Mouse (Mus musculus) bone marrow, adult 2 months (tissue): ENCODE measurements around the gene Vapb. TPM values are rescaled to one million over a fixed set of nuclear protein-coding genes. Genes with fewer than 3 reads are reported as not detected.

Experiments used
- H3K27ac ChIP-seq: fragments of 200-500 bp; 2 replicates; pipeline ENCODE4 v1.5.1; 2012; ENCODE audit warnings: low read depth, mild to moderate bottlenecking, control low read depth, inconsistent platforms, low read length; ENCODE audit not compliant: control insufficient read depth, poor library complexity, insufficient read depth
- H3K4me1 ChIP-seq: fragments of 200-500 bp; 2 replicates; pipeline ENCODE4 v1.6.1; 2011; ENCODE audit warnings: low read length; ENCODE audit not compliant: control insufficient read depth, insufficient read depth
- H3K4me3 ChIP-seq: fragments of 200-500 bp; replicated peaks from 2 replicates; pipeline ENCODE3; 2011; ENCODE audit warnings: mild to moderate bottlenecking, low read depth, low read length, control low read depth; ENCODE audit not compliant: control insufficient read depth
- CTCF ChIP-seq: fragments of 200-500 bp; IDR thresholded peaks from 2 replicates; pipeline ENCODE4 v1.5.1; 2011; ENCODE audit warnings: low read length, control low read depth; ENCODE audit not compliant: control insufficient read depth, insufficient read depth
- POLR2A ChIP-seq: fragments of 200-500 bp; IDR thresholded peaks from 2 replicates; pipeline ENCODE4 v1.6.1; 2011; ENCODE audit warnings: low read depth, mild to moderate bottlenecking, control low read depth, low read length, borderline replicate concordance; ENCODE audit not compliant: control insufficient read depth
- WGBS: fragments of 180-500 bp; shearing (Covaris S2); methylation state at CpG from one replicate; pipeline ENCODE4 v1.1.7; 2018; 5-methylcytosine and 5-hydroxymethylcytosine counted together
- polyA plus RNA-seq: library from polyadenylated mRNA; stranded (reverse); fragments of >200 nt; gene quantifications from 2 replicates; pipeline ENCODE4 v1.2.4, GENCODE M21; 2011; ENCODE audit warnings: low replicate concordance; ENCODE audit not compliant: missing spikeins, insufficient read depth, insufficient read length

Gene Vapb
- polyA plus RNA-seq, 1 experiment = 24.6 TPM

GRCm38 (mm10) chr2:173811850-173812249, 74.5 kb downstream of the Vapb start:
- Histone ChIP-seq H3K4me1 (no peaks in the 10 kb centered on the region), H3K4me3 (no peak overlapping the region), H3K27ac (no peak overlapping the region)
- 62% methylated on average over 8 of the region's 8 CpGs for WGBS
- TF ChIP-seq POLR2A = no peak
- no peak for TF ChIP-seq CTCF

DNA sequence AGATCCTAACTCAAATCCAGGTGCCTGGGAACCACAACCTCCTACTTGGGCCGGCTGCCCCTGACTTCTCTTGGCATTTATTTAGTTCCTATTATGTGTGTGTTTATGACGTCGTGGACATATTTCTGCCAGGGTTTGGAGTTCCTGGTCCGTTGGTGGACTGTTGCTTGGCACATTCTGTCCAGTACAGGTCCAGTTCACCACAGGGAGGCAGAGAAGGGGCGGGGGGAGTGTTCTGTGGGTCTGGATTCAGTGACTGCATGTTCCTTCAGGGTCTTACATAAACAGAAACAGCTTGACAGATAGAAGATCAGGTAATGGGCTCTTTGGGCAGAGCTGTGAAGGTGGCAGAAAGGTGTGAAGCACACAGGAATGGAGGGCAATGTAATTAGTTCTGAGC, 75.8 kb downstream of the Vapb start:
- H3K4me1 ChIP-seq = no peaks in the 10 kb centered on the region
- H3K27ac ChIP-seq = no peak overlapping the region
- no peak overlapping the region for H3K4me3 ChIP-seq
- 64% methylated on average over 5 of the region's 5 CpGs for WGBS
- TF ChIP-seq CTCF (no peak), POLR2A (no peak)

GRCm38 (mm10) chr2:173826287-173826686, 89.0 kb downstream of the Vapb start:
- Histone ChIP-seq H3K27ac (no peak overlapping the region), H3K4me1 (no peaks in the 10 kb centered on the region), H3K4me3 (no peak overlapping the region)
- WGBS = 80% methylated on average over 4 of the region's 4 CpGs
- TF ChIP-seq CTCF = no peak
- no peak for TF ChIP-seq POLR2A

GRCm38 (mm10) chr2:173827228-173827627, 89.9 kb downstream of the Vapb start:
- 86% methylated on average over 9 of the region's 9 CpGs for WGBS
- Histone ChIP-seq H3K27ac (no peak overlapping the region), H3K4me1 (no peaks in the 10 kb centered on the region), H3K4me3 (no peak overlapping the region)
- no peak for TF ChIP-seq POLR2A
- TF ChIP-seq CTCF = no peak

- WGBS = 78% methylated on average over 6 of the region's 6 CpGs
- TF ChIP-seq POLR2A (no peak), CTCF (no peak)
- no peak overlapping the region for H3K4me3 ChIP-seq
- no peaks in the 10 kb centered on the region for H3K4me1 ChIP-seq
- no peak overlapping the region for H3K27ac ChIP-seq
These were observed 90.8 kb downstream of the Vapb start for GRCm38 (mm10) chr2:173828134-173828533.

DNA sequence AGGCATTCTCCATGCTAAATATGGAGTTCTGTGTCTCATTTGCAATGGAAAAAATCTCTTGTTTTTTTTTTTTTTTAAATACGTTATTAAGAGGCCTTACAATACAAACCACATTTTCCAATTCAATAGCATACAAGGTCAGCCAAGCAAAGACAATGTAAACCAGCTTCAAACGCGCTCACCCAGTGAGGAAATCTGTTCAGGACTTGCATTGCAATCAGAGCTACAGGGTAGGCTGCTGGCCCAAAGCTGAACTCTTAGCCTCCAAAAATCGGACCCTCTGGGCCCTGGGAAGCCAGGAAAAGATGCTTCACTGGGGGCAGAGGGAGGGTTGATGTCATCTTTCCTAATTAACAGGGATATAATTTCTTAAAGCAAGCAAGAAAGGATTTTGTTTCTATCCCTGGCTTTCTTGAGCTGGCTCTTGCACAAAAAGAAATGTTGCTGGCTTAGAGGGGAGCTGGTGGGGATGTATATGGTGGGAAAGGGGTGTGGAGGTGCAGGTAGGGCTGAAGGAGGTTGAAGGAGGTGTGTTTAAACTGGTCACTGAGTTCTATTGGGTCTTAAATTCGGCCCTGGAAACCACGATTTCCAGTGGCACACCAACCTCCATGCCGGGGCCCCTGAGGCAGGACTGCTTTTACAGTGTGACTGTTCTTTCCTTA, 95.6 kb downstream of the Vapb start:
- Histone ChIP-seq H3K4me3 (no peak overlapping the region), H3K4me1 (no peaks in the 10 kb centered on the region), H3K27ac (no peak overlapping the region)
- no peak for TF ChIP-seq POLR2A
- TF ChIP-seq CTCF = no peak
- WGBS = 61% methylated on average over 7 of the region's 7 CpGs

Other genes with a start within 250 kb of the Vapb start
- gene 1700021F07Rik, start 214.9 kb upstream of the Vapb start, polyA plus RNA-seq = not detected in 2 replicates
- not detected in 2 replicates for gene Ankrd60, start 159.1 kb upstream of the Vapb start, polyA plus RNA-seq
- gene Rab22a, start 77.8 kb upstream of the Vapb start, polyA plus RNA-seq = 8.1 and 9.7 TPM in 2 replicates
- gene 1700010B08Rik, start 18.1 kb upstream of the Vapb start, polyA plus RNA-seq = not detected in 2 replicates